Mouse (Mus musculus): ENCODE measurements around the gene Glis3. TPM values are rescaled to one million over a fixed set of nuclear protein-coding genes. Genes with fewer than 3 reads are reported as not detected.

Gene Glis3
- total RNA-seq, 2 experiments from 2014 or later: 0.61 to 1.2 TPM

GRCm38 (mm10) chr19:28281405-28281804 lies 398.5 kb downstream of the Glis3 start:
- Histone ChIP-seq H3K27ac (no peak overlapping the region), H3K4me3 (no peak overlapping the region)
- no peak for TF ChIP-seq CTCF (IDR thresholded peaks at IDR 0.05)
- no peak for DNase-seq
- intact Hi-C loops (cut with DNase I): no loop called here

DNA sequence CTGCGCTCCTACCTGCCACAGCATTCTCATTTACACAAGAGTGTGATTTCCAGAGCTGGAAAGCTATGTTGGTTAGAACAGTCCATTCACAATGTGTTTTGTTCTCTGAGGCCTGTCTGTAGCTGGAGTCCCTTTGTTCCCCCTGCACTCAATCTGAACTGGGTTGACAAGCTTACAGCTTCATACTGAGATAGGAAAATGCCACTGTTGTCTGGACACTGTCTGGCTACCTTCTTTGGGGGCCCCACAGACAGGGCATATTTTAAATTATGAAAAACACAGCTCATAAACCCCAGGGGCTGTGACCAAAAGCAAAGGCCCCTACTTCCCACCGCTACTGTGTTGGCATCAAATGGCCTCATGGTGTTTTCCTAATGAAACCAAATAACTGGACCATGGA lies 402.8 kb downstream of the Glis3 start:
- H3K27ac ChIP-seq: no peak overlapping the region
- TF ChIP-seq CTCF (IDR thresholded peaks at IDR 0.05): no peak
- intact Hi-C loops (cut with DNase I): no loop called here
- H3K4me3 ChIP-seq: no peak overlapping the region
- no peak for DNase-seq

GRCm38 (mm10) chr19:28274501-28274900 lies 405.4 kb downstream of the Glis3 start:
- Histone ChIP-seq H3K27ac (no peak overlapping the region), H3K4me3 (no peak overlapping the region)
- intact Hi-C loops (cut with DNase I): no loop called here
- no peak for DNase-seq
- no peak for TF ChIP-seq CTCF (IDR thresholded peaks at IDR 0.05)

DNA sequence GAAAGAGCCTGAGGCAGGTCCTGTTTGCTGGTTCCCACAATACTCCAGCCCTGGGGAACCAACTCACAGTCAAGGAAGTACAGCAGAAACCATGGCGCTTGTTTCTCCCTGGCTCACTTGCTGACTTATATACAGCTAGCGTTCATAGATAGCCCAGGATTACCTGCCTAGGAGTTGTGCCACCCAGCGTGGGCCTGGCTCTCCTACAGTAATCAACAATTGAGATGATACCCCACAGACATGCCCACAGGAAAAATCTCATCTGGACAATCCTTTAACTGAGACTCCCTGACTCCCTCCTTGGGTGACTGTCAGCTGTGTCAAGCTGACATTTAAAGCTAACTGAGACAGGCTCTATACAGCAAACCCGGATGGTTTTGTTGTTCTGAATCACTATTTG lies 405.9 kb downstream of the Glis3 start:
- TF ChIP-seq CTCF (IDR thresholded peaks at IDR 0.05): no peak
- intact Hi-C loops (cut with DNase I): no loop called here
- DNase-seq: no peak
- Histone ChIP-seq H3K27ac (no peak overlapping the region), H3K4me3 (no peak overlapping the region)

DNA sequence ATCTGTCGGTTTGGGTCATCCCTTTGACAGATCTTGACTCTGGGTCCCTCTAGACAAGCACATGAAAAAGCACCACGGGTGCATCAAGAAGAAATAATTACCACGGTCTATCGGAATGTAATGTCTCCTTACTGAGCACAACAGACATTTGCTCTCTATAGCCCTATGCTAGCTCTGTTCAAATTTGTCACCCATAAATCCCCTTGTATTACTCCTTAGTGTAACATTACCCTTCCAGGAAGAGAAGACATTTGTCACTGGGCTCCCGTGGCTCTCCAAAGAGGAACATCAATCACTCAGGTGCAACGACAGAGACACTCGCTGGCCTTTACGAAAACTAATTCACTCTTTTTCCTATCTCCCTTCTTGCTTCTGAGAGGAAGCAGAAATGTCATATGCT lies 413.0 kb downstream of the Glis3 start:
- no peak for TF ChIP-seq CTCF (IDR thresholded peaks at IDR 0.05)
- intact Hi-C loops (cut with DNase I): no loop called here
- Histone ChIP-seq H3K27ac (no peak overlapping the region), H3K4me3 (no peak overlapping the region)
- no peak for DNase-seq

GRCm38 (mm10) chr19:28265776-28266175 lies 414.1 kb downstream of the Glis3 start:
- H3K27ac ChIP-seq: no peak overlapping the region
- intact Hi-C loops (cut with DNase I): no loop called here
- DNase-seq: no peak
- no peak overlapping the region for H3K4me3 ChIP-seq
- TF ChIP-seq CTCF (IDR thresholded peaks at IDR 0.05): no peak

GRCm38 (mm10) chr19:28258907-28259675 lies 420.8 kb downstream of the Glis3 start:
- intact Hi-C loops (cut with DNase I): no loop called here
- Histone ChIP-seq H3K27ac (no peak overlapping the region), H3K4me3 (no peak overlapping the region)
- no peak for TF ChIP-seq CTCF (IDR thresholded peaks at IDR 0.05)
- DNase-seq: no peak

GRCm38 (mm10) chr19:28258480-28258879 lies 421.4 kb downstream of the Glis3 start:
- no peak overlapping the region for H3K4me3 ChIP-seq
- intact Hi-C loops (cut with DNase I): no loop called here
- no peak for TF ChIP-seq CTCF (IDR thresholded peaks at IDR 0.05)
- no peak overlapping the region for H3K27ac ChIP-seq
- no peak for DNase-seq

- no peak for DNase-seq
- no peak overlapping the region for H3K4me3 ChIP-seq
- TF ChIP-seq CTCF (IDR thresholded peaks at IDR 0.05): no peak
- no peak overlapping the region for H3K27ac ChIP-seq
- intact Hi-C loops (cut with DNase I): no loop called here
Measured at GRCm38 (mm10) chr19:28247345-28247744, 432.5 kb downstream of the Glis3 start.

GRCm38 (mm10) chr19:28246186-28246585 lies 433.7 kb downstream of the Glis3 start:
- H3K27ac ChIP-seq: no peak overlapping the region
- no peak for TF ChIP-seq CTCF (IDR thresholded peaks at IDR 0.05)

GRCm38 (mm10) chr19:28238073-28238472 lies 441.8 kb downstream of the Glis3 start:
- no peak for TF ChIP-seq CTCF (IDR thresholded peaks at IDR 0.05)
- DNase-seq: no peak
- intact Hi-C loops (cut with DNase I): no loop called here
- Histone ChIP-seq H3K27ac (no peak overlapping the region), H3K4me3 (no peak overlapping the region)

More at GRCm38 (mm10) chr19:28246186-28246585, 433.7 kb downstream of the Glis3 start:
- intact Hi-C loops (cut with DNase I): no loop called here
- no peak for DNase-seq
- H3K4me3 ChIP-seq: no peak overlapping the region

DNA sequence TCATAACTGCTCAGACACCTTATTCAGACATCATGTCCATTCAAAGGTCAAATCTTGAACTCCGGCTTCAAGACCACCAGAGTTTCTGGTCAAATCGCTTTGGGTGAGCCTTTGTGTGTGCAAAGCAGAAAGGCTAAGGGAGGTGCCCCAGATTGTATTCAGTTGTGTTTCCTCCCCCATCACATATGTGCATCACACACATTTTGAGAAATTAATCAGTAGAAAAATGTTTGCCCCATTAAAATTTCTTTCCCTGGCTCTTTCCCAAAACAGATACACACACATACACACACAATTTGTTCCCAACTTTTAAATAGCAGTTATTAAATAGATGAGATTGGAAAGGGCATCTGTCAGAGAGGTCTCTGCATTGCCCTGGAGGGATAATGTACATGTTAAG lies 442.3 kb downstream of the Glis3 start:
- intact Hi-C loops (cut with DNase I): no loop called here

GRCm38 (mm10) chr19:28235571-28235970 lies 444.3 kb downstream of the Glis3 start:
- intact Hi-C loops (cut with DNase I): no loop called here
- no peak overlapping the region for H3K27ac ChIP-seq
- no peak for DNase-seq
- no peak overlapping the region for H3K4me3 ChIP-seq
- no peak for TF ChIP-seq CTCF (IDR thresholded peaks at IDR 0.05)

More for the DNA sequence above, 442.3 kb downstream of the Glis3 start:
- DNase-seq: no peak
- Histone ChIP-seq H3K27ac (no peak overlapping the region), H3K4me3 (no peak overlapping the region)
- no peak for TF ChIP-seq CTCF (IDR thresholded peaks at IDR 0.05)

GRCm38 (mm10) chr19:28235096-28235495 lies 444.8 kb downstream of the Glis3 start:
- DNase-seq: no peak
- no peak for TF ChIP-seq CTCF (IDR thresholded peaks at IDR 0.05)
- intact Hi-C loops (cut with DNase I): no loop called here
- H3K4me3 ChIP-seq: no peak overlapping the region
- H3K27ac ChIP-seq: no peak overlapping the region
